Mouse (Mus musculus) left cerebral cortex, adult 2 months (tissue): ENCODE results near the gene Akt3. TPM values are rescaled to one million over a fixed set of nuclear protein-coding genes. Genes with fewer than 3 reads are reported as not detected.

Experiments used
- DNase-seq, 2 experiments: peaks; one replicate each; pipeline ENCODE4 v3.0.0; 2021 to 2022; ENCODE audit warnings: low spot score in 2 of 2, mixed read lengths in 1 of 2; ENCODE audit errors: extremely low spot score in 1 of 2
- H3K27ac ChIP-seq: fragments of 200-600 bp; 2 replicates; pipeline ENCODE4 v1.8.1; 2022
- H3K4me3 ChIP-seq: fragments of 200-600 bp; 2 replicates; pipeline ENCODE4 v1.8.1; 2022
- CTCF ChIP-seq: fragments of 200-600 bp; IDR thresholded peaks from 2 replicates; pipeline ENCODE4 v1.8.1; 2022; ENCODE audit warnings: antibody characterized with exemption, mild to moderate bottlenecking, moderate library complexity
- intact Hi-C: fragments of 180-260 bp; cut with DNase I; formaldehyde crosslinking; loops from one replicate; pipeline ENCODE4 v1.15.1; 2025
- total RNA-seq, 2 experiments: library from RNA; stranded (reverse); gene quantifications; 2 replicates each; pipeline ENCODE4 v1.2.3; 2021

Akt3 gene
- total RNA-seq, 2 experiments from 2014 or later, result 257 to 258 TPM

DNA sequence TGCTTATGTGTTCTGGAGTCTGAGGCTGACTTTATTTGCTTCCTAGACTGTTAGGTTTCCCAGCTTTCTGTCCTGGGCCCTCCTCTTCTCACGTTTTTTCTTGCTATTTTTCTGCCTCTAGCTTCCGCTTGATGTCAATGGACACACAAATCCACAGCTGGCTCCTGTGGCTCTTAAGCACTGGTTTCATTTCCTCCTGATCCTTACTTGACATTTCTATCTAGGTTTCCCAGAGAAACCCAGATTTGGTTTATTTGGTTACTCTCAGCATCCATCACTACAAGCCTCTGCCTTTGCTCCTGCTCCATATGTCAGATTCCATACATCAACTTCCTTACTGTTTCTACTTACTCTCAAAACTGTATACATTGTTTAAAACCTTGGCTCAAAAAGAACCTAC lies 211.0 kb downstream of the Akt3 start:
- no peak for TF ChIP-seq CTCF
- intact Hi-C loops, result no loop called here
- no peak overlapping the region for H3K4me3 ChIP-seq
- DNase-seq, result no peak
- H3K27ac ChIP-seq, result no peak overlapping the region; the same call in 1 of the 2 replicates

- no peak for TF ChIP-seq CTCF
- intact Hi-C loops, result no loop called here
- DNase-seq, result no peak
- H3K27ac ChIP-seq, result no peak overlapping the region
- no peak overlapping the region for H3K4me3 ChIP-seq
These were observed 212.1 kb downstream of the Akt3 start for GRCm38 (mm10) chr1:177045885-177046284.

GRCm38 (mm10) chr1:177040058-177040457 lies 217.9 kb downstream of the Akt3 start:
- TF ChIP-seq CTCF, result no peak
- DNase-seq, result no peak
- intact Hi-C loops, result no loop called here
- H3K4me3 ChIP-seq, result no peak overlapping the region
- no peak overlapping the region; the same call in 1 of the 2 replicates for H3K27ac ChIP-seq

GRCm38 (mm10) chr1:177039093-177039674 lies 218.8 kb downstream of the Akt3 start:
- intact Hi-C loops, result loop anchor here (10.0 kb wide), 1 partner anchor 406 kb away; the partner anchor contains the start of gene Zbtb18
- Histone ChIP-seq H3K27ac (no peak overlapping the region), H3K4me3 (no peak overlapping the region)
- no peak for DNase-seq
- TF ChIP-seq CTCF, result no peak

DNA sequence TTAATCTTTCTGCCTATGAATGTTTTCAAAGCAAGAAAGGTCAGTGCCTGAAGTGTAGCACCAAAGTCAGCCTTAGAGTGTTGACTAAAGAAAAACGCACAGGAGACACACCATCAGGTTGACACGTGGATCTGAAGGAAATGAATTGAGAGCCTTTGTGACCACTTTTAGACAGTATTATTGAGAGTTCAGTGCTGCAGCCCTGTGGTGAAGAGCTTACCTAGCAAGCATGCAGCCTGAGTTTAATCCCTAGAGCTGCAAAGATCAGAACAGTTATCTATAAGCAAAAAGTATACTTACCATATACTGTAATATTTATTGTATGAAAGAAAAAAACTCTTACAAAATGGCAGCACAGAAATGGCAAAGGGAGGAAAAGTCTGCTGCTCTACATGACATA lies 219.6 kb downstream of the Akt3 start:
- Histone ChIP-seq H3K27ac (no peak overlapping the region), H3K4me3 (no peak overlapping the region)
- intact Hi-C loops, result loop anchor here (10.0 kb wide), 1 partner anchor 406 kb away; the partner anchor contains the start of gene Zbtb18
- peak; percentile 21; the same call in 1 of the 2 replicates for TF ChIP-seq CTCF
- DNase-seq, result no peak

DNA sequence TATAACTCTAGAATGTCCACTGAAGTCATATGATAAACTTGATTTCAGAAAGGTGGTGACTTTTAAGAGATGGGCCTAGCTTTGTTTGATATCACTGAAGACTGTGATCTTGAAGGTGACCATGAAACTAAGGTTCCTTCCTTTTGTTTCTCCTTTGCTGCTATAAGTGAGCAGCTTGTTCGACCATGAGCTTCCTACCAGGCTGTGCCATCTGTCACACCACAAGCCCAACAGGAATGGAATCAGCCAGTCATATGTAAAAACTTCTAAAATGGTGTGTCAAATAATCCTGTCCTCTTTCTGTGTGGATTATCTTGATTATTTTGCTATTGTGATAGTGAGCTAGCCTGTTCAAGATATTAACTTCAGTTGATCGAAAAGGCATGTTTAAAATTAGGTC lies 222.5 kb downstream of the Akt3 start:
- DNase-seq, result no peak
- intact Hi-C loops, result loop anchor here (2.0 to 10.0 kb wide), 2 partner anchors 55 to 409 kb away; partner anchors contain the start of gene Zbtb18
- Histone ChIP-seq H3K27ac (peak overlapping the region; percentile 34; the same call in 1 of the 2 replicates), H3K4me3 (no peak overlapping the region)
- no peak for TF ChIP-seq CTCF

- intact Hi-C loops, result loop anchor here (10.0 kb wide), 1 partner anchor 413 kb away; the partner anchor contains the start of gene Zbtb18
- TF ChIP-seq CTCF, result no peak
- H3K27ac ChIP-seq, result no peak overlapping the region
- no peak for DNase-seq
- no peak overlapping the region for H3K4me3 ChIP-seq
These were observed 225.8 kb downstream of the Akt3 start for GRCm38 (mm10) chr1:177032233-177032632.

DNA sequence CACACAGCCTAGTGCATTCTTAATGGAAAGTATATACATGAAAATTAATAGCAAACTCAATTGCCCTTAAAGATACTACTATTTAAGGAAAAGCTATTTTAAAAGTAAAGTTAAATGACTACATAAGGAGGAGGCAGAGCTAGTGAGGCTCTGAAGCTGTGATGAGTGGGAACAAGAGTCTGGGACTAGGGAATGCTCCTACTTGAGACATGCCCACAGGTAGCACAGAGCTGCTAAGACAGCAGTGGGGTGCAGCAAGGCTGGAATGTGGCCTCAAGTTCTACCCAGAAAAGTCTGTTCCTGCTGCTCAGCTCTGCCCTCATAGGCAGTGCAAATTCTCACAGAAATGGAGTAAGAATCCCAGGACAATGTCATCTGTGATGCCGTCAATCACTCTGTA lies 226.8 kb downstream of the Akt3 start:
- intact Hi-C loops, result loop anchor here (10.0 kb wide), 1 partner anchor 414 kb away; the partner anchor contains the start of gene Zbtb18
- no peak for DNase-seq

GRCm38 (mm10) chr1:177030669-177031068 lies 227.3 kb downstream of the Akt3 start:
- TF ChIP-seq CTCF, result no peak
- H3K27ac ChIP-seq, result peak overlapping the region; percentile 33
- intact Hi-C loops, result loop anchor here (10.0 kb wide), 1 partner anchor 414 kb away; the partner anchor contains the start of gene Zbtb18
- no peak for DNase-seq
- no peak overlapping the region for H3K4me3 ChIP-seq

More for the DNA sequence above, 226.8 kb downstream of the Akt3 start:
- H3K4me3 ChIP-seq, result no peak overlapping the region
- H3K27ac ChIP-seq, result peak overlapping the region; percentile 33; the same call in 1 of the 2 replicates
- TF ChIP-seq CTCF, result no peak

DNA sequence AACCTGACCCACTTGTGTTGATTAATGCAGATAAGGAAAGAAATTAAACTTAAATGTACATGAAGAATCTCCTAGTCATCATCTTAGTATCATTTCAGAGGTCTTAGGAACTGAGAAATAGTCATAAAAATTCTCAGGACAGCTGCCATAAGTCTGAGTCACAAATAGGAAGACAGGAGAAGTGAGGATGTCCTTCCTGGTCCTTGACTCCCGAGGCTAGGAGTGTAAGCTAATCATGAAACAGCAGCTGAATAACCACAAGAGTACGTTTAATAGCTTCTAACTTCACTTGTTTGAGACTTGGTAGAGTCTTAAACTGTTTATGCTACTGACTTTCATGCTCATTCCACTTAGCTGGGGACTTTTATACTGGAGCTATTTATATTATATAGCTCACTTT lies 229.0 kb downstream of the Akt3 start:
- Histone ChIP-seq H3K4me3 (no peak overlapping the region), H3K27ac (peak overlapping the region; percentile 48; the same call in 1 of the 2 replicates)
- intact Hi-C loops, result loop anchor here (5.0 kb wide), 1 partner anchor 158 kb away; no protein-coding TSS in a partner anchor
- TF ChIP-seq CTCF, result no peak
- DNase-seq, result no peak

DNA sequence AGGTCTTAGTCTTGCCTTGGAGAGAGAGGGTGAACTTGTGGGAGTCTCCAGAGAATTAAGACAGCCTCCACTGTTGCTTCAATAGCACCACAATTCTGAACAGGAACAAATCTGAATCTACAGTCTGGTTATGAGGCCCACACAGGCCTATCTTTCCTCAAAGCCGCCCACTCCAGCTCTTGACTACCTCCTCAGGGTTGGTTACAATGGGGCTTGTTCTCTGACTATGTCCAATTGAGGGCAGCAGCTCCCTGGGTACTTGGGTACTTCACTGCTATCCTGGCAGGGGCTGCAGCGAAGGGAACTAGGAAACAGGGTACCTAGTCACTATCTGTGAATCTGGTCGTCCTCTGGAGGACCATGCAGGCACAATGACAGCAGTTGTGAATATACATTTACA lies 230.3 kb downstream of the Akt3 start:
- no peak; the same call in 1 of the 2 replicates for TF ChIP-seq CTCF
- peak in 1 of 2 experiments; percentile 23 for DNase-seq
- intact Hi-C loops, result loop anchor here (5.0 kb wide), 1 partner anchor 160 kb away; no protein-coding TSS in a partner anchor
- Histone ChIP-seq H3K4me3 (no peak overlapping the region), H3K27ac (peak overlapping the region; percentile 56)

- intact Hi-C loops, result no loop called here
- no peak overlapping the region for H3K4me3 ChIP-seq
- TF ChIP-seq CTCF, result peak; percentile 16
- H3K27ac ChIP-seq, result peak overlapping the region; percentile 15; the same call in 1 of the 2 replicates
- no peak for DNase-seq
These were observed 235.3 kb downstream of the Akt3 start for GRCm38 (mm10) chr1:177022751-177023150.
